Mouse (Mus musculus): Measurements from ENCODE around the gene Pqlc3. TPM values are rescaled to one million over a fixed set of nuclear protein-coding genes. Genes with fewer than 3 reads are reported as not detected.
A peak's percentile ranks its signal among the peaks of the same experiment; 100 is the strongest.
"Not testable (repeated sequence)": the region's sequence is repeated elsewhere in the genome, so short reads cannot be mapped to it uniquely, and the experiment has no call there.

Pqlc3 gene
- polyA plus RNA-seq, 1 experiment: 73.8 TPM

GRCm38 (mm10) chr12:17035128-17035527 is 34.9 kb upstream of the Pqlc3 start:
- no peak for DNase-seq
- TF ChIP-seq CTCF (IDR thresholded peaks at IDR 0.05; ENCODE audit: insufficient read depth, low read length) (peak; percentile 56), POLR2A (IDR thresholded peaks at IDR 0.05; ENCODE audit: borderline replicate concordance, extremely low read depth, low read depth, low read length) (no peak)
- no peak overlapping the region for H3K4me3 ChIP-seq (replicated peaks; ENCODE audit: extremely low read depth, low read depth, low read length)
- WGBS: 61% methylated on average over 2 of the region's 2 CpGs
- no peaks in the 10 kb centered on the region for H3K4me1 ChIP-seq (ENCODE audit: control insufficient read depth, insufficient read depth, low read length)

- H3K4me3 ChIP-seq (replicated peaks; ENCODE audit: extremely low read depth, low read depth, low read length): no peak overlapping the region
- 90% methylated on average over 5 of the region's 5 CpGs for WGBS
- no peaks in the 10 kb centered on the region for H3K4me1 ChIP-seq (ENCODE audit: control insufficient read depth, insufficient read depth, low read length)
Observed at GRCm38 (mm10) chr12:17034671-17035070, 34.5 kb upstream of the Pqlc3 start.

GRCm38 (mm10) chr12:17033464-17033841 is 33.2 kb upstream of the Pqlc3 start:
- DNase-seq: no peak
- TF ChIP-seq CTCF (IDR thresholded peaks at IDR 0.05; ENCODE audit: insufficient read depth, low read length) (no peak), POLR2A (IDR thresholded peaks at IDR 0.05; ENCODE audit: borderline replicate concordance, extremely low read depth, low read depth, low read length) (no peak)
- WGBS: 64% methylated on average over 9 of the region's 9 CpGs
- H3K4me1 ChIP-seq (ENCODE audit: control insufficient read depth, insufficient read depth, low read length): no peaks in the 10 kb centered on the region
- no peak overlapping the region for H3K4me3 ChIP-seq (replicated peaks; ENCODE audit: extremely low read depth, low read depth, low read length)

More at GRCm38 (mm10) chr12:17034671-17035070, 34.5 kb upstream of the Pqlc3 start:
- no peak for DNase-seq
- TF ChIP-seq CTCF (IDR thresholded peaks at IDR 0.05; ENCODE audit: insufficient read depth, low read length) (no peak), POLR2A (IDR thresholded peaks at IDR 0.05; ENCODE audit: borderline replicate concordance, extremely low read depth, low read depth, low read length) (no peak)

GRCm38 (mm10) chr12:17032694-17033463 is 32.7 kb upstream of the Pqlc3 start:
- H3K4me1 ChIP-seq (ENCODE audit: control insufficient read depth, insufficient read depth, low read length): no peaks in the 10 kb centered on the region
- peak; percentile 68 for DNase-seq
- no peak for TF ChIP-seq POLR2A (IDR thresholded peaks at IDR 0.05; ENCODE audit: borderline replicate concordance, extremely low read depth, low read depth, low read length)
- TF ChIP-seq CTCF (IDR thresholded peaks at IDR 0.05; ENCODE audit: insufficient read depth, low read length): peak; percentile 43; the same call in 1 of the 2 replicates
- no peak overlapping the region for H3K4me3 ChIP-seq (replicated peaks; ENCODE audit: extremely low read depth, low read depth, low read length)
- 36% methylated on average over 13 of the region's 13 CpGs for whole genome bisulfite sequencing

- no peaks in the 10 kb centered on the region for H3K4me1 ChIP-seq (ENCODE audit: control insufficient read depth, insufficient read depth, low read length)
- WGBS: 86% methylated on average over 6 of the region's 6 CpGs
- TF ChIP-seq POLR2A (IDR thresholded peaks at IDR 0.05; ENCODE audit: borderline replicate concordance, extremely low read depth, low read depth, low read length): no peak
- no peak for TF ChIP-seq CTCF (IDR thresholded peaks at IDR 0.05; ENCODE audit: insufficient read depth, low read length)
- no peak overlapping the region for H3K4me3 ChIP-seq (replicated peaks; ENCODE audit: extremely low read depth, low read depth, low read length)
- no peak for DNase-seq
Observed at GRCm38 (mm10) chr12:17024554-17025110, 24.4 kb upstream of the Pqlc3 start.

- no peak for DNase-seq
- Histone ChIP-seq H3K4me3 (replicated peaks; ENCODE audit: extremely low read depth, low read depth, low read length) (no peak overlapping the region), H3K4me1 (ENCODE audit: control insufficient read depth, insufficient read depth, low read length) (no peaks in the 10 kb centered on the region)
- TF ChIP-seq CTCF (IDR thresholded peaks at IDR 0.05; ENCODE audit: insufficient read depth, low read length) (no peak), POLR2A (IDR thresholded peaks at IDR 0.05; ENCODE audit: borderline replicate concordance, extremely low read depth, low read depth, low read length) (no peak)
- 88% methylated on average over 4 of the region's 4 CpGs for WGBS
Observed at GRCm38 (mm10) chr12:17022145-17022544, 21.9 kb upstream of the Pqlc3 start.

GRCm38 (mm10) chr12:17021125-17021524 is 20.9 kb upstream of the Pqlc3 start:
- H3K4me1 ChIP-seq (ENCODE audit: control insufficient read depth, insufficient read depth, low read length); H3K4me3 ChIP-seq (replicated peaks; ENCODE audit: extremely low read depth, low read depth, low read length); DNase-seq: not testable (repeated sequence)
- WGBS: 73% methylated on average over 4 of the region's 4 CpGs

GRCm38 (mm10) chr12:17018468-17018867 is 18.3 kb upstream of the Pqlc3 start:
- Histone ChIP-seq H3K4me3 (replicated peaks; ENCODE audit: extremely low read depth, low read depth, low read length) (no peak overlapping the region), H3K4me1 (ENCODE audit: control insufficient read depth, insufficient read depth, low read length) (no peaks in the 10 kb centered on the region)
- DNase-seq: peak; percentile 63
- 30% methylated on average over 4 of the region's 4 CpGs for WGBS
- TF ChIP-seq POLR2A (IDR thresholded peaks at IDR 0.05; ENCODE audit: borderline replicate concordance, extremely low read depth, low read depth, low read length) (no peak), CTCF (IDR thresholded peaks at IDR 0.05; ENCODE audit: insufficient read depth, low read length) (peak; percentile 51; the same call in 1 of the 2 replicates)

- Histone ChIP-seq H3K4me3 (replicated peaks; ENCODE audit: extremely low read depth, low read depth, low read length) (no peak overlapping the region), H3K4me1 (ENCODE audit: control insufficient read depth, insufficient read depth, low read length) (no peaks in the 10 kb centered on the region)
- no peak for DNase-seq
- 61% methylated on average over 2 of the region's 2 CpGs for WGBS
- TF ChIP-seq POLR2A (IDR thresholded peaks at IDR 0.05; ENCODE audit: borderline replicate concordance, extremely low read depth, low read depth, low read length) (no peak), CTCF (IDR thresholded peaks at IDR 0.05; ENCODE audit: insufficient read depth, low read length) (no peak)
Observed at GRCm38 (mm10) chr12:17015711-17016110, 15.5 kb upstream of the Pqlc3 start.

Data from lung, adult 2 months (tissue).